Mouse (Mus musculus): ENCODE results near the gene Chrna4. TPM values are rescaled to one million over a fixed set of nuclear protein-coding genes. Genes with fewer than 3 reads are reported as not detected.

Gene Chrna4
- polyA plus RNA-seq, 1 experiment from 2014 or later, result 41.2 TPM

DNA sequence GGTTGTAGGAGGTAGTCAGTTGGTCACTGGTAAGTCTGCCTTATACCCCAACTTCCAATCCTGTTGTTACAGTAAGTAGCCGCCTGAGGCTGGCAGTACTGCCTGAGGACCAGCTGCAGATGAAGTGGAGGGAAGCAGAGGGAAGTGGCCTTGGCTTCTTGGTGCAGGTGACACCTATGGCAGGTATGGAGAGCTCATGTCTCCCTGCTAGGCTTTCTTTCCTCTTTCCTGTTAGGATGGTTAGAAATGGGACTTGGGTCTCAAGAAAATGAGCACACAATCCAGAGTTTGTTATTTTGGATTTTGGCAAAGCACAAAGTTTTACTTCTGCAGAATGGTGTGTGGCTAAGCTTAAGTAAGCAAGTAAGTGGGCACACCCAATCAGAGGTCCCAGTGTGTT is 54.4 kb downstream of the Chrna4 start:
- ATAC-seq (ENCODE audit: low FRiP score) (no peak), DNase-seq (ENCODE audit: low spot score, missing footprints) (peak; percentile 72)
- no peak overlapping the region for H3K4me2 ChIP-seq
- no peak overlapping the region for H3K9ac ChIP-seq (ENCODE audit: low read length)
- H3K4me1 ChIP-seq (ENCODE audit: control insufficient read depth, insufficient read depth, low read length), result peaks cover 7% of the 10 kb centered on the region
- WGBS, result 71% methylated on average over 1 of the region's 1 CpGs
- H3K36me3 ChIP-seq (ENCODE audit: control insufficient read depth, insufficient read depth, low read length), result no peaks in the 10 kb centered on the region
- H3K27ac ChIP-seq (ENCODE audit: low read depth, low read length), result no peak overlapping the region
- no peaks in the 10 kb centered on the region for H3K27me3 ChIP-seq (ENCODE audit: control insufficient read depth, insufficient read depth, low read length)
- no peak overlapping the region for H3K4me3 ChIP-seq (ENCODE audit: low read depth, low read length)
- no peaks in the 10 kb centered on the region for H3K9me3 ChIP-seq (ENCODE audit: control insufficient read depth, low read length)

DNA sequence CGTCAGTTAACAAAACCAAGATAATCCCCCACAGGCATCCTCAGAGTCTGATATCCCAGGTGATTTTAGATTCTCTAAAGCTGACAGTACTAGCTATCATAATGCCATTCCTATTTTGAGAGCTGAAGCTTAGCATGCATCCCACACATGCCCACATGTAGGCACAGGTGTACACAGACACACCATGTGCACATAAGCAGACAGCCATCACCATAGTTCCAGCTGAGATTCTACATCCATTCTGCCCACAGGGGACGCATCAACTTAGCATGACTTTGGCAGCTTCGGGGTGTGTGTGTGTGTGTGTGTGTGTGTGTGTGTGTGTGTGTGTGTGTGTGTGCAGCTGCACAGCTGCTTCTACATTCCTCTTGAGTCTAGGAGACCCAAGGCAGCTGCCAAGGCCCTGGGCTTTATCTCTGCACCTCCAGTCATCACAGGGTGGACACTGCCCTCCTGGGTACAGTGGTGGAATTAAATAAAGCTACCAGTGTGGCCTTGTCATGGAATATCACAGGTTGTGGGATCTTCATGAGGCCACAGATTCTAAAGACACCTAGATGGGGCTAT is 54.9 kb downstream of the Chrna4 start:
- DNase-seq (ENCODE audit: low spot score, missing footprints), result peak; percentile 74
- Histone ChIP-seq H3K4me1 (ENCODE audit: control insufficient read depth, insufficient read depth, low read length) (peaks cover 7% of the 10 kb centered on the region), H3K9me3 (ENCODE audit: control insufficient read depth, low read length) (no peaks in the 10 kb centered on the region), H3K27me3 (ENCODE audit: control insufficient read depth, insufficient read depth, low read length) (no peaks in the 10 kb centered on the region), H3K9ac (ENCODE audit: low read length) (no peak overlapping the region), H3K27ac (ENCODE audit: low read depth, low read length) (no peak overlapping the region), H3K4me2 (no peak overlapping the region), H3K36me3 (ENCODE audit: control insufficient read depth, insufficient read depth, low read length) (no peaks in the 10 kb centered on the region), H3K4me3 (ENCODE audit: low read depth, low read length) (no peak overlapping the region)
- 0 out of 2 replicates have a peak, but pooled peaks have one; percentile 29 for ATAC-seq (ENCODE audit: low FRiP score)
- WGBS, result 72% methylated on average over 3 of the region's 3 CpGs

DNA sequence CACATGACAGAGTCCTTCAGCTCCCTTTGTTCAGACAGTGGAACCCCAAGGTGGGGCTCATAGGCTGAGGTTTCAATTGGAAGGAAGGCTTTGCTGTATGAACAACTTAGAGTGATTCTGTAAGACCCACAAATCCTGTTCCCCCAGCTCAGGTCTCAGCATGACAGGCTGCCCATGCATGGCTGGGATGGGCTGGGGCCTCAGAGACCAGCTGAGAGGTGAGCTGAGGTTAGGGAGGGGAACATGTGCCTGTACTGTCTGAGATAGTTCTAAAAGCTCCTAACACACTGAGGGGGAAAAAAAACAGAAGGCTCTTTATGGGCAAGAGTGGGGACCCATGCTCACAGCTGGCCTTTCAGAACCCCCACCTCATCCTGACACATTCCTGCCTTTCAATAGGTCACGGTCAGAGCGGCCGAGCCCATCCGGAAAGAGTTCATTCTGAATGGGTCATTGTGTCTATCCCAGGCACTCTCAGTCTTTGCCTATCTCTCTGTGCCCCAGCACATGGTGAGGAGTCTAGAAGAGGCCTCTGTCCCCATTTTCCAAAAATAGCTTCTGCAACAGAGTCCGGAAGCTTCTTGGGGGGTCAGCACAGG is 55.8 kb downstream of the Chrna4 start:
- Histone ChIP-seq H3K27ac (ENCODE audit: low read depth, low read length) (no peak overlapping the region), H3K4me2 (no peak overlapping the region), H3K4me1 (ENCODE audit: control insufficient read depth, insufficient read depth, low read length) (peaks cover 7% of the 10 kb centered on the region), H3K36me3 (ENCODE audit: control insufficient read depth, insufficient read depth, low read length) (no peaks in the 10 kb centered on the region), H3K27me3 (ENCODE audit: control insufficient read depth, insufficient read depth, low read length) (no peaks in the 10 kb centered on the region), H3K9me3 (ENCODE audit: control insufficient read depth, low read length) (no peaks in the 10 kb centered on the region), H3K9ac (ENCODE audit: low read length) (no peak overlapping the region; the same call in 1 of the 2 replicates), H3K4me3 (ENCODE audit: low read depth, low read length) (no peak overlapping the region)
- DNase-seq (ENCODE audit: low spot score, missing footprints) (peak; percentile 82), ATAC-seq (ENCODE audit: low FRiP score) (peak; percentile 54; the same call in 1 of the 2 replicates)
- WGBS, result 53% methylated on average over 5 of the region's 5 CpGs

GRCm38 (mm10) chr2:180987001-180987400 is 56.3 kb downstream of the Chrna4 start:
- H3K36me3 ChIP-seq (ENCODE audit: control insufficient read depth, insufficient read depth, low read length), result peaks cover 2% of the 10 kb centered on the region
- ATAC-seq (ENCODE audit: low FRiP score) (no peak), DNase-seq (ENCODE audit: low spot score, missing footprints) (peak; percentile 82)
- H3K4me1 ChIP-seq (ENCODE audit: control insufficient read depth, insufficient read depth, low read length), result peaks cover 7% of the 10 kb centered on the region
- H3K27ac ChIP-seq (ENCODE audit: low read depth, low read length), result no peak overlapping the region
- WGBS, result 70% methylated on average over 1 of the region's 1 CpGs
- no peak overlapping the region for H3K4me3 ChIP-seq (ENCODE audit: low read depth, low read length)
- H3K4me2 ChIP-seq, result no peak overlapping the region
- H3K9ac ChIP-seq (ENCODE audit: low read length), result no peak overlapping the region
- H3K9me3 ChIP-seq (ENCODE audit: control insufficient read depth, low read length), result no peaks in the 10 kb centered on the region
- no peaks in the 10 kb centered on the region for H3K27me3 ChIP-seq (ENCODE audit: control insufficient read depth, insufficient read depth, low read length)

- ATAC-seq (ENCODE audit: low FRiP score) (no peak), DNase-seq (ENCODE audit: low spot score, missing footprints) (peak; percentile 56)
- 48% methylated on average over 2 of the region's 2 CpGs for WGBS
- H3K4me2 ChIP-seq, result no peak within 1 kb of the TSS
- H3K9ac ChIP-seq (ENCODE audit: low read length), result no peak within 1 kb of the TSS
- H3K36me3 ChIP-seq (ENCODE audit: control insufficient read depth, insufficient read depth, low read length), result peaks cover 6% of the 10 kb centered on the region
- H3K27me3 ChIP-seq (ENCODE audit: control insufficient read depth, insufficient read depth, low read length), result no peaks in the 10 kb centered on the region
- H3K27ac ChIP-seq (ENCODE audit: low read depth, low read length), result no peak within 1 kb of the TSS
- H3K4me1 ChIP-seq (ENCODE audit: control insufficient read depth, insufficient read depth, low read length), result peaks cover 7% of the 10 kb centered on the region
- H3K4me3 ChIP-seq (ENCODE audit: low read depth, low read length), result no peak within 1 kb of the TSS
- no peaks in the 10 kb centered on the region for H3K9me3 ChIP-seq (ENCODE audit: control insufficient read depth, low read length)
Observed at GRCm38 (mm10) chr2:180986449-180986848, 56.9 kb downstream of the Chrna4 start, which contains the start of gene Col20a1. Col20a1 (plus strand) TSS chr2:180986535.

GRCm38 (mm10) chr2:180985635-180986034 is 57.7 kb downstream of the Chrna4 start:
- no peak overlapping the region for H3K9ac ChIP-seq (ENCODE audit: low read length)
- H3K4me2 ChIP-seq, result no peak overlapping the region
- no peak for DNase-seq (ENCODE audit: low spot score, missing footprints)
- H3K36me3 ChIP-seq (ENCODE audit: control insufficient read depth, insufficient read depth, low read length), result peaks cover 6% of the 10 kb centered on the region
- H3K4me3 ChIP-seq (ENCODE audit: low read depth, low read length), result no peak overlapping the region
- no peak overlapping the region for H3K27ac ChIP-seq (ENCODE audit: low read depth, low read length)
- no peak for ATAC-seq (ENCODE audit: low FRiP score)
- no peaks in the 10 kb centered on the region for H3K27me3 ChIP-seq (ENCODE audit: control insufficient read depth, insufficient read depth, low read length)
- WGBS, result 80% methylated on average over 2 of the region's 2 CpGs
- peaks cover 7% of the 10 kb centered on the region for H3K4me1 ChIP-seq (ENCODE audit: control insufficient read depth, insufficient read depth, low read length)
- no peaks in the 10 kb centered on the region for H3K9me3 ChIP-seq (ENCODE audit: control insufficient read depth, low read length)

- peaks cover 28% of the 10 kb centered on the region for H3K36me3 ChIP-seq (ENCODE audit: control insufficient read depth, insufficient read depth, low read length)
Observed at GRCm38 (mm10) chr2:180981133-180981532, 62.2 kb downstream of the Chrna4 start.

More at GRCm38 (mm10) chr2:180981133-180981532, 62.2 kb downstream of the Chrna4 start:
- H3K4me2 ChIP-seq, result no peak overlapping the region
- WGBS, result 82% methylated on average over 6 of the region's 6 CpGs
- H3K4me1 ChIP-seq (ENCODE audit: control insufficient read depth, insufficient read depth, low read length), result no peaks in the 10 kb centered on the region
- no peaks in the 10 kb centered on the region for H3K27me3 ChIP-seq (ENCODE audit: control insufficient read depth, insufficient read depth, low read length)
- H3K4me3 ChIP-seq (ENCODE audit: low read depth, low read length), result no peak overlapping the region
- no peak overlapping the region for H3K9ac ChIP-seq (ENCODE audit: low read length)
- H3K27ac ChIP-seq (ENCODE audit: low read depth, low read length), result no peak overlapping the region
- DNase-seq (ENCODE audit: low spot score, missing footprints) (no peak), ATAC-seq (ENCODE audit: low FRiP score) (no peak)
- H3K9me3 ChIP-seq (ENCODE audit: control insufficient read depth, low read length), result no peaks in the 10 kb centered on the region

Other genes starting within 250 kb of the Chrna4 start
- gene Ythdf1, start 122.6 kb downstream of the Chrna4 start, polyA plus RNA-seq (2014; fragmentation: Nextera tagmentation; extraction: Ambion mirVana), result 68.5 and 72.4 TPM in 2 replicates
- 0.14 and 0.45 TPM in 2 replicates for gene Birc7, start 114.5 kb downstream of the Chrna4 start, polyA plus RNA-seq (2014; fragmentation: Nextera tagmentation; extraction: Ambion mirVana)
- 63.2 and 63.6 TPM in 2 replicates for gene Nkain4, start 88.8 kb downstream of the Chrna4 start, polyA plus RNA-seq (2014; fragmentation: Nextera tagmentation; extraction: Ambion mirVana)
- 38.6 and 45.7 TPM in 2 replicates for gene Arfgap1, start 76.3 kb downstream of the Chrna4 start, polyA plus RNA-seq (2014; fragmentation: Nextera tagmentation; extraction: Ambion mirVana)
- 0.18 and 0.26 TPM in 2 replicates for gene Col20a1, start 57.0 kb downstream of the Chrna4 start, polyA plus RNA-seq (2014; fragmentation: Nextera tagmentation; extraction: Ambion mirVana)
- gene Kcnq2, start 91.8 kb upstream of the Chrna4 start, polyA plus RNA-seq (2014; fragmentation: Nextera tagmentation; extraction: Ambion mirVana), result 8.7 and 8.8 TPM in 2 replicates
- gene Eef1a2, start 113.5 kb upstream of the Chrna4 start, polyA plus RNA-seq (2014; fragmentation: Nextera tagmentation; extraction: Ambion mirVana), result 0.87 and 0.94 TPM in 2 replicates
- gene Ppdpf, start 143.7 kb upstream of the Chrna4 start, polyA plus RNA-seq (2014; fragmentation: Nextera tagmentation; extraction: Ambion mirVana), result 414 and 426 TPM in 2 replicates
- not detected in 2 replicates for gene Ptk6, start 159.2 kb upstream of the Chrna4 start, polyA plus RNA-seq (2014; fragmentation: Nextera tagmentation; extraction: Ambion mirVana)
- 0.14 TPM in 1 of 2 replicates, not detected in the other for gene Srms, start 169.6 kb upstream of the Chrna4 start, polyA plus RNA-seq (2014; fragmentation: Nextera tagmentation; extraction: Ambion mirVana)
- gene Fndc11, start 176.5 kb upstream of the Chrna4 start, polyA plus RNA-seq (2014; fragmentation: Nextera tagmentation; extraction: Ambion mirVana), result 0.15 TPM in 2 replicates
- 0.44 and 0.56 TPM in 2 replicates for gene Helz2, start 198.5 kb upstream of the Chrna4 start, polyA plus RNA-seq (2014; fragmentation: Nextera tagmentation; extraction: Ambion mirVana)
- gene Gmeb2, start 244.5 kb upstream of the Chrna4 start, polyA plus RNA-seq (2014; fragmentation: Nextera tagmentation; extraction: Ambion mirVana), result 18.9 and 19.7 TPM in 2 replicates